Mouse (Mus musculus) liver, embryonic 12.5 days (tissue): ENCODE results near the gene Ces2g. TPM values are rescaled to one million over a fixed set of nuclear protein-coding genes. Genes with fewer than 3 reads are reported as not detected.

Experiments used
- ATAC-seq: fragments of 200-750 bp; cut with Nextera tagmentation; 2 replicates; pipeline ENCODE4 v1.8.0; 2017; ENCODE audit warnings: moderate number of reproducible peaks, mild to moderate bottlenecking, moderate library complexity
- H3K27ac ChIP-seq: fragments of 300-500 bp; sonication (generic); 2 replicates; pipeline ENCODE4 v1.5.1; 2016; ENCODE audit warnings: mild to moderate bottlenecking
- H3K27me3 ChIP-seq: fragments of 300-500 bp; sonication (generic); replicated peaks from 2 replicates; pipeline ENCODE4 v1.6.1; 2016; ENCODE audit warnings: mild to moderate bottlenecking, moderate library complexity
- H3K36me3 ChIP-seq: fragments of 300-500 bp; sonication (generic); 2 replicates; pipeline ENCODE4 v1.6.1; 2016; ENCODE audit warnings: mild to moderate bottlenecking, moderate library complexity
- H3K4me1 ChIP-seq: fragments of 300-500 bp; sonication (generic); 2 replicates; pipeline ENCODE4 v1.6.1; 2016
- H3K4me2 ChIP-seq: fragments of 300-500 bp; sonication (generic); 2 replicates; pipeline ENCODE4 v1.6.1; 2016; ENCODE audit warnings: mild to moderate bottlenecking, moderate library complexity
- H3K4me3 ChIP-seq: fragments of 300-500 bp; sonication (generic); 2 replicates; pipeline ENCODE4 v1.5.1; 2016; ENCODE audit warnings: mild to moderate bottlenecking, moderate library complexity
- H3K9ac ChIP-seq: fragments of 300-500 bp; sonication (generic); 2 replicates; pipeline ENCODE4 v1.6.1; 2016; ENCODE audit warnings: mild to moderate bottlenecking, moderate library complexity
- H3K9me3 ChIP-seq: fragments of 300-500 bp; sonication (generic); replicated peaks from 2 replicates; pipeline ENCODE4 v1.6.1; 2016; ENCODE audit warnings: mild to moderate bottlenecking, moderate library complexity
- WGBS: fragments of 180-500 bp; shearing (Covaris S2); methylation state at CpG from one replicate; pipeline ENCODE4 v1.1.7; 2016; ENCODE audit not compliant: insufficient replicate concordance; 5-methylcytosine and 5-hydroxymethylcytosine counted together
- polyA plus RNA-seq: library from polyadenylated mRNA; unstranded; fragments of >200 nt; fragmentation: Nextera tagmentation; extraction: Ambion mirVana; gene quantifications from 2 replicates; pipeline ENCODE4 v1.2.1, GENCODE M21; 2016

Ces2g gene
- polyA plus RNA-seq, 1 experiment from 2014 or later, result 7.8 TPM

DNA sequence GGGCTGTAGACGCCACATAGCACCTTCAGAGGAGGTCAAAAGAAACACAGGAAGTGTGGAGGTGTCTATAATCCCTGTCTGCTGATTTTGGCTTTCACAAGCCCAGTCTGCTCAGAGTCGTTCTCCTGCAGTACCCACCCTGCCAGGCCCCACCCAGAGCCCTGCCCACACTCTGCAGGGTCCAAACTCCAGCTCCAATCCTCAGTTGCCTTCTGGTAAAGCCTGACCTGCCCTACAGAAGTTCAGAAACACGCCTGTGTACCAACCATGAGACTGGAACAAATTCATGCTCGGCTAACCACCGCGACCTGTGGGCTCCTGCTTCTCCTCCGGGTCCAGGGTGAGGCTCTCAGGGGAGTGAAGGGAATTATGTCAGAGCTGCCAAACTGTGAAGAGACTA lies 39.1 kb downstream of the Ces2g start, which contains the start of gene Ces2h:
TSS of gene Ces2h (plus strand) at position 268 of the 400 bp plus-strand sequence.
- no peaks in the 10 kb centered on the region for H3K27me3 ChIP-seq
- H3K4me1 ChIP-seq, result no peaks in the 10 kb centered on the region
- H3K9me3 ChIP-seq, result no peaks in the 10 kb centered on the region
- H3K4me2 ChIP-seq, result no peak within 1 kb of the TSS
- no peaks in the 10 kb centered on the region for H3K36me3 ChIP-seq
- H3K27ac ChIP-seq, result no peak within 1 kb of the TSS
- H3K4me3 ChIP-seq, result no peak within 1 kb of the TSS
- ATAC-seq, result no peak
- H3K9ac ChIP-seq, result no peak within 1 kb of the TSS
- 69% methylated on average over 7 of the region's 7 CpGs for WGBS

DNA sequence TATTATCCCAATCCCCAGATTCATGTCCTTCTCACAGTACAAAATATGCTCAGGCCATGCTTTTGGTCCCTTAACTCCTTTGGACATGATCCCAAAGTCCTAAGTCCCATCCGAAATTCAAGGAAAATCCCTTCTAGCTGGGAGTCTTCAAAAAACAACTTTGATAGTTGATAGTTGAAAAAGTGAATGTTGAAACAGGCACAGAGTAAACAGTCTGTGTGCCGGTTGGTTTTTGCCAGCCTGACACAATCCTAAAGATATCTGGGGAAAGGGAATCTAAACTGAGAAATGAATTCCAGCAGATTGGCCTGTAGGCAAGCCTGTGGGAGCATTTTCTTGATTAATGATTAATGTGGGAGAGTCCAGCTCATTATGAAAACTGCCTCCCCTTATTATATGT lies 48.5 kb downstream of the Ces2g start:
- no peak for ATAC-seq
- Histone ChIP-seq H3K9ac (no peak overlapping the region), H3K4me3 (no peak overlapping the region), H3K36me3 (no peaks in the 10 kb centered on the region), H3K27ac (no peak overlapping the region), H3K4me1 (no peaks in the 10 kb centered on the region), H3K9me3 (0 out of 2 replicates have a peak, but pooled peaks cover 6% of the 10 kb centered on the region), H3K4me2 (no peak overlapping the region), H3K27me3 (no peaks in the 10 kb centered on the region)
- 62% methylated on average over 2 of the region's 2 CpGs for WGBS

DNA sequence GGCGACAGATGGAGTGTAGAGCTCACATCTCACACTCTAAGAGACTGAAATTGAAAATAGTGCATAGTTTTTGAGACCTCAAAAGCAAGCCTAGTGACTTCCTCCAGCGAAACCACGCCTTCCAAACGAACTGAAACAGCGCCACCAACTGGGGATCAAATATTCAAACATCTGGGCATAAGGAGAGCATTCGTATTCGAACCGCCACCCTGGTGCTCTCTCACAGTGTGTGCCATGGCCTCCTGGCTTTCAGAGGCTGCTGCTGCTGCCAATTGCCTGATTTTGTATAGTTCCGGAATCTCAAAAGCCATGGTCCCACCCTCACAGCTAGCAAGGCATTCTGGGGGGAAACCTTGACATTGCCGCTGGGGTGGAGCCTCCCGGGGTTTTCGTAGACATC lies 49.6 kb downstream of the Ces2g start:
- WGBS, result 63% methylated on average over 12 of the region's 12 CpGs
- no peaks in the 10 kb centered on the region for H3K4me1 ChIP-seq
- H3K9ac ChIP-seq, result no peak overlapping the region
- ATAC-seq, result no peak
- no peaks in the 10 kb centered on the region for H3K27me3 ChIP-seq
- no peak overlapping the region for H3K27ac ChIP-seq
- no peaks in the 10 kb centered on the region for H3K36me3 ChIP-seq
- H3K9me3 ChIP-seq, result 0 out of 2 replicates have a peak, but pooled peaks cover 6% of the 10 kb centered on the region
- H3K4me2 ChIP-seq, result no peak overlapping the region
- H3K4me3 ChIP-seq, result no peak overlapping the region

DNA sequence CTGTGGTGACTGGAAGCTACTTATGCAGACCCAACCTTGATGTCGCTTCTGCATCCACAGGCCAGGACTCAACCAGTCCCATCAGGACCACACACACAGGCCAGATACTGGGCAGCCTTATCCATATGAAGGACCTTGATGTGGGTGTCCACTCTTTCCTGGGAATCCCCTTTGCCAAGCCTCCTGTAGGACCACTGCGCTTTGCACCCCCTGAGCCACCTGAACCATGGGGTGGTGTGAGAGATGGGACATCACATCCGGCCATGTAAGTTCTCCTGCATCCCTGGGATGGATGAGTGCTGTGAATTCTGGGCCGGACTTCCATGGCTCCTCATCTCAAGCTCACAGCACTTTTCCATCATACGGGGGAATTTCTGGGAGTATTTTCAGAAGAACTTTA lies 52.9 kb downstream of the Ces2g start:
- H3K27me3 ChIP-seq, result no peaks in the 10 kb centered on the region
- no peak overlapping the region for H3K4me3 ChIP-seq
- 66% methylated on average over 5 of the region's 5 CpGs for WGBS
- H3K4me1 ChIP-seq, result no peaks in the 10 kb centered on the region
- H3K9ac ChIP-seq, result no peak overlapping the region
- no peak overlapping the region for H3K4me2 ChIP-seq
- H3K27ac ChIP-seq, result no peak overlapping the region
- H3K36me3 ChIP-seq, result no peaks in the 10 kb centered on the region
- no peak for ATAC-seq
- H3K9me3 ChIP-seq, result 0 out of 2 replicates have a peak, but pooled peaks cover 6% of the 10 kb centered on the region

Other genes with a start within 250 kb of the Ces2g start
- gene Ces2a, start 227.7 kb upstream of the Ces2g start, polyA plus RNA-seq, result 2.7 and 3.7 TPM in 2 replicates
- 0.10 TPM in 1 of 2 replicates, not detected in the other for gene Ces2b, start 130.1 kb upstream of the Ces2g start, polyA plus RNA-seq
- gene Ces2c, start 114.7 kb upstream of the Ces2g start, polyA plus RNA-seq, result not detected in 2 replicates
- gene Ces2e, start 35.5 kb upstream of the Ces2g start, polyA plus RNA-seq, result 0.14 and 0.19 TPM in 2 replicates
- gene Ces2f, start 14.4 kb upstream of the Ces2g start, polyA plus RNA-seq, result not detected in 2 replicates
- gene Ces2h, start 39.1 kb downstream of the Ces2g start, polyA plus RNA-seq, result not detected in 2 replicates
- gene Ces3a, start 86.9 kb downstream of the Ces2g start, polyA plus RNA-seq, result not detected in 2 replicates
- not detected in 2 replicates for gene Ces3b, start 122.0 kb downstream of the Ces2g start, polyA plus RNA-seq
- not detected in 2 replicates for gene Ces4a, start 170.1 kb downstream of the Ces2g start, polyA plus RNA-seq
- gene Cbfb, start 209.0 kb downstream of the Ces2g start, polyA plus RNA-seq, result 19.1 and 19.6 TPM in 2 replicates